Mouse (Mus musculus) T-helper 2 cell (primary cell): Measurements from ENCODE around the gene Ncam2.

ENCODE experiments used
- in situ Hi-C: fragments of 300-600 bp; cut with MboI, MseI; formaldehyde crosslinking; loops from one replicate; pipeline ENCODE4 v1.15.1; 2025; ENCODE audit warnings: high pct_unique_total_duplicates

Ncam2 gene

DNA sequence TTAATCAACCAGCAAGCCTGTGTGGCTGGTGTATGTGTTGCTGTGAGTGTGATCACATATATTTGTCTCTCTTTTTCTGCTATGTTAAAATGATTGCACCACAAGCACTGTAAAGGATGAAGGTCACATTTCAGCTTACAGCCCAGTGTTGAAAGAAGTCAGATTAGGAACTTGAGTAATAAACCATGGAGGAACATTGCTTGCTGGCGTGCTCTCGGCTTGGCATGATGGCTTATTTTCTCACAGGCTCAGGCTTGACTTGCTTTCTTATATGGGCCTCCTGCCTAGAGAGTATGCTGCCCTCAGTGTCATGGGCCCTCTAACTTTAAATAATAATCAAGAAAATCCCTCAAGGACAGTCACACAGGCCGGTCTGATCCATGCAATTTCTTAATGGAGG is 449.8 kb downstream of the Ncam2 start:
- in situ Hi-C loops: no loop called here

DNA sequence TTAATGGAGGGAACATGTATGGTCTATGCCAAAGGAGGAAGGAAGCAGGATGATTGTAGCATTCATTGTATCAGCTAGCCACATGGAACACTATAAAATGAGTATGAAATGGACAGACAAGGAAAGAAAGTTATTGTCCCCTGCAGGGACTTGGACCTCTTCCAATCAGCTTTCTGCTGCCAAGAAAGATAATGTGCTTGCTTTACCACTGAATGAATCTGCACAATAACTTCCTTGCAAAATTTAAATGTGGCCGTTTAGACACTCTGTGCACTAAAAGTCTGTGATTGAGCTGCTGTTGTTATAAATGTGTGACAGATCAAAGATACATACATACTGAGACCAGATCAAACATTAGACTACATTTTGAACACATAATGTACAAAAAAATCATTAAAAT is 451.1 kb downstream of the Ncam2 start:
- in situ Hi-C loops: no loop called here

DNA sequence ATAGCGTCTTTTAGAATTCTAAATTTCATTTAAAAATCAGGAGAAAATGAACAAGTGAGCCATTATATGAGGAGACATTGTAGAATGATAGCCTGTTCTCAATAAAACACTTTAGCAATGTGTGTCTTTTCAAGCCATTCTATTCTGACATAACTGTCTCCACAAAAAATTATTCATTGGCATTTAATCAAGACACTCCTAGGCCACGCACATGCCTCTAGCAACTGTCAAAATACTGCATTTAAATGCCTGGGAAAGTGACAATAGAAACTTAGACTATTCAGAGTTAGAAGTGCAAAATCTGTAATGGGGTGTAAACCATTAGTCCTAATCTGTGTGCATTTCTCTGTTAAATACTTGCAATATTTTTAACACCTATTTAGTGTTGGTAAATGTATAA is 456.1 kb downstream of the Ncam2 start:
- in situ Hi-C loops: no loop called here

DNA sequence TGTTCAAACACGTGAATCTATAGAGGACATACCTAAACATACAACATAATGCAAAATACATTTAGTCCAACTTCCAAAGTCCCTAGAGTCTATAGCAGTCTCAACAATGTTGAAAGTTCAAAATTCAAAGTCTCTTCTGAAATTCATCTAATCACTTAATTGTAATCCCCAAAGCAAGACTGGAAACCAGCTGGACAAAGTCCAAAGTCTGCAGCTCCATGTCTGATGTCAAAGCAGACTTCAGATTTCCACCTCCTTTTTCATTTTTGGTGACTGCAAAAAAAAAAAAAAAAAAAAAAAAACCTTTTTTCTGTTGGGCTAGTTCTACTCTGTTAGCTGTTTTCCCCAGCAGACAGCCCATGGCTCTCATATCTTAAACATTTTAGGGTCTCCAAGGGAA is 473.4 kb downstream of the Ncam2 start:
- in situ Hi-C loops: no loop called here

DNA sequence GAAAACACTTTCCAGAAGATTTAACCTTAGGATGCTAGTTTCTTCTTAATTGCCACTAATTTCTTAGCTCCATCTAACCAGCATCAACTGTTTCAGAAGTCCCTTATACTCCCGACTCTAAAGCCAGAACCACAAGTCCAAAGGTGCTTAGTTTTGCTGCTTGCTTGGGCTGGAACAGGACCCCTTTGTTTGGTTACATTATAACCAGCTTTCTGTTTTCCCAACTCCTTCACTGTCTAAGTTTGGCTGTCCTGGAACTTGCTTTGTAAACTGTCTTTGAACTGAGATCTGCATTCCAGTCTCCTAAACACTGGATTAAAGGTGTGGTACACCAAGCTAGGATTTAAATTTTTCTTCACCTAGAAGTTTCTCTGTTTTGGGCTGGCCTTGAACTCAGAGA is 475.0 kb downstream of the Ncam2 start:
- in situ Hi-C loops: no loop called here
